In the genomic region with DNA sequence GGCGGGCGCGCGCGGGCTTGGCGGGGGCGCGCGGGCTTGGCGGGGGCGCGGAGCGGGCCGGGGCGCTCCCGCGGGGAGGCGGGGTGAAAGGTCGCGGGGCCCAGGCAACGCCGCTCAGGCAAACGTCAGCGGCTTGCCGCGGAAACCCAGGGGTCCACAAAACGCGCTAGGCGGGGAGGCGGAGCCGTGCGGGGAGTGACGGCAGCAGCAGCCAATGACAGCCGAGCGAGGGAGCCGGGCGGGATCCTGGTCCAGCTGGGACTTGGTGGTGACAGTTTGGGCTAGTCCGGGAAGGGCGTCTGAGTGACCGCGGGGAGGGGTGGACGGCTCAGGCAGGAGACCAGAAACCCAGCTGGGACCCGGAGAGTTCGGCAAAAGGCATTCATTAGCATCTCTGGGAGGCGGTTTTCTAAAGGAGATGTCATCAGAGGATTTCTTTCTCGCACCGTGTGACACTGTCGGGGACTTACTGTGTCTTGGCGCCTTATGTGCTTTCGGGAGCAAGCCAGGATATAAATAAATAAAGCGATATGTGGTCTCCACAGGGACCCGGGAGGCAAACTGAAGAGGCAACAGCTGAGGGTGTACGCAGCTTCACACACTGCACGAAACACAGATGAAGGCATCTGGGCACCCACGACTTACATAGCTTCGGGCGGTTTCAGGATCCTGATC, we compare ENCODE assay signal across 8 mouse cellular contexts. TPM values are rescaled to one million over a fixed set of nuclear protein-coding genes. Genes with fewer than 3 reads are reported as not detected.
DNase-seq lines count a peak whose midpoint lies in the region; ATAC-seq and TF ChIP-seq lines count a peak whose summit lies in the region.

No protein-coding gene starts in this region.

- H3K4me3 ChIP-seq in midbrain, embryonic 10.5 days: peak overlapping the region; percentile 85
- H3K4me3 ChIP-seq in spleen, adult 2 months (ENCODE audit: extremely low read depth, insufficient read depth, insufficient read length): peak overlapping the region; percentile 19; the same call in 1 of the 2 replicates

- no peak for TF ChIP-seq POLR2A in spleen, adult 2 months (IDR thresholded peaks at IDR 0.05; ENCODE audit: low read depth, low read length)

- no peak for TF ChIP-seq CTCF in spleen, adult 2 months (IDR thresholded peaks at IDR 0.05; ENCODE audit: extremely low read depth, insufficient read depth, insufficient read length, insufficient replicate concordance)

- ATAC-seq in granulocyte monocyte progenitor cell, adult 5-6 weeks (replicated peaks; ENCODE audit: poor library complexity, severe bottlenecking): peak; percentile 86
- ATAC-seq in erythroid progenitor cell, adult 5-6 weeks (replicated peaks; ENCODE audit: low FRiP score, poor library complexity, severe bottlenecking): no peak

- under 1% methylated on average over 56 of the region's 57 CpGs for WGBS in midbrain, embryonic 10.5 days
- 3% methylated on average over 56 of the region's 57 CpGs for WGBS in spleen, adult 2 months

- H3K27ac ChIP-seq in midbrain, embryonic 10.5 days (replicated peaks): peak overlapping the region; percentile 100
- no peak overlapping the region for H3K27ac ChIP-seq in spleen, adult 2 months (ENCODE audit: insufficient read depth, low read length)

- DNase-seq in adrenal gland, postnatal 14 days: peak; percentile 93
- DNase-seq in embryo, embryonic 11 days: peak; percentile 95
- peak; percentile 86 for DNase-seq in kidney, adult 11 months
- DNase-seq in left cerebral cortex, postnatal 36 days (ENCODE audit: low spot score in 2 of 2): peak; percentile 97
- DNase-seq in midbrain, embryonic 10.5 days (ENCODE audit: low spot score): peak; percentile 98
- peak in 1 of 2 experiments; percentile 4 for DNase-seq in spleen, adult 2 months (ENCODE audit: low read depth in 1 of 2, low spot score in 2 of 2)

- H3K36me3 ChIP-seq in midbrain, embryonic 10.5 days: no peaks in the 10 kb centered on the region
- H3K36me3 ChIP-seq in spleen, adult 2 months (ENCODE audit: control insufficient read depth, insufficient read depth, low read length): no peaks in the 10 kb centered on the region

- no peaks in the 10 kb centered on the region for H3K27me3 ChIP-seq in midbrain, embryonic 10.5 days (ENCODE audit: low read depth, poor library complexity, severe bottlenecking)
- peaks cover 7% of the 10 kb centered on the region for H3K27me3 ChIP-seq in spleen, adult 2 months (ENCODE audit: control insufficient read depth, insufficient read depth, low read length)

- H3K4me1 ChIP-seq in midbrain, embryonic 10.5 days: peaks cover 30% of the 10 kb centered on the region
- no peaks in the 10 kb centered on the region for H3K4me1 ChIP-seq in spleen, adult 2 months (ENCODE audit: control insufficient read depth, insufficient read depth, insufficient read length)

- intact Hi-C loops in left cerebral cortex, postnatal 36 days (cut with DNase I): loop anchor here (2.0 to 10.0 kb wide), 4 partner anchors 343 to 1355 kb away; no protein-coding TSS in a partner anchor

- no peaks in the 10 kb centered on the region for H3K9me3 ChIP-seq in midbrain, embryonic 10.5 days (replicated peaks)

RNA-seq across cellular contexts. Expression of a gene that starts 0.8 kb away (rescaled TPM):
- 4.4 and 4.5 TPM in 2 replicates for total RNA-seq in adrenal gland, postnatal 14 days (2021)
- not detected in 2 replicates for total RNA-seq in granulocyte monocyte progenitor cell, adult 5-6 weeks (2014; fragmentation: Nextera tagmentation)
- under 0.01 TPM in 1 of 2 replicates, not detected in the other for total RNA-seq in granulocyte monocyte progenitor cell, adult 5-6 weeks (2017)
- total RNA-seq in left cerebral cortex, postnatal 36 days (2021): 10 to 100 TPM; 43.6 to 47.2 TPM
- polyA plus RNA-seq in midbrain, embryonic 10.5 days (2016; fragmentation: Nextera tagmentation; extraction: Ambion mirVana): 13.3 and 22.4 TPM in 2 replicates
- polyA plus RNA-seq in spleen, adult 2 months (2012; rRNA removed): 0.23 and 0.33 TPM in 2 replicates
- total RNA-seq in erythroid progenitor cell, adult 5-6 weeks (2015; ENCODE audit: low replicate concordance): not detected in 2 replicates
- not detected in 2 replicates for total RNA-seq in erythroid progenitor cell, adult 5-6 weeks (2017; ENCODE audit: low replicate concordance)
